Mouse (Mus musculus): ENCODE data around the gene Tas1r1.

The Tas1r1 gene

DNA sequence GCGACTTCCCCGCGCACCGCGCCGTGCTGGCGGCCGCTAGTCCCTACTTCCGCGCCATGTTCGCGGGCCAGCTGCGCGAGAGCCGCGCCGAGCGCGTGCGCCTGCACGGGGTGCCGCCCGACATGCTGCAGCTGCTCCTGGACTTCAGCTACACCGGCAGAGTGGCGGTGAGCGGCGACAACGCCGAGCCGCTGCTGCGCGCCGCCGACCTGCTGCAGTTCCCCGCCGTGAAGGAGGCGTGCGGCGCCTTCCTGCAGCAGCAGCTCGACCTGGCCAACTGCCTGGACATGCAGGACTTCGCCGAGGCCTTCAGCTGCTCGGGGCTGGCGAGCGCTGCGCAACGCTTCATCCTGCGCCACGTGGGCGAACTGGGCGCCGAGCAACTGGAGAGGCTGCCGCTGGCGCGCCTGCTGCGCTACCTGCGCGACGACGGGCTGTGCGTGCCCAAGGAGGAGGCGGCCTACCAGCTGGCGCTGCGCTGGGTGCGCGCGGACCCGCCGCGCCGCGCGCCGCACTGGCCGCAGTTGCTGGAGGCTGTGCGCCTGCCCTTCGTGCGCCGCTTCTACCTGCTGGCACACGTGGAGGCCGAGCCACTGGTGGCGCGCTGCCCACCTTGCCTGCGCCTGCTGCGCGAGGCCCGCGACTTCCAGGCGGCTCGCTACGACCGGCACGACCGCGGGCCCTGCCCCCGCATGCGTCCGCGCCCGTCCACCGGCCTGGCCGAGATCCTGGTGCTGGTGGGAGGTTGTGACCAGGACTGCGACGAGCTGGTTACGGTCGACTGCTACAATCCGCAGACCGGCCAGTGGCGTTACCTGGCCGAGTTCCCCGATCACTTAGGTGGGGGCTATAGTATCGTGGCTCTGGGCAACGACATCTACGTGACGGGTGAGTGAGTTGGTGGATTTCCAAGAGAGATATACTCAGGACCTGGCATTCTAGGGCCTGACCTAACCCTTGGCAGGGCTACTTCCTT lies 29.0 kb downstream of the Tas1r1 start:
- DNase-seq = peak; percentile 67 to 81

GRCm38 (mm10) chr4:152008622-152009075 lies 29.7 kb downstream of the Tas1r1 start, which contains the start of gene Klhl21:
Gene Klhl21, plus strand, starts transcription at chr4:152008803.
- peak; percentile 94 to 95 for DNase-seq

DNA sequence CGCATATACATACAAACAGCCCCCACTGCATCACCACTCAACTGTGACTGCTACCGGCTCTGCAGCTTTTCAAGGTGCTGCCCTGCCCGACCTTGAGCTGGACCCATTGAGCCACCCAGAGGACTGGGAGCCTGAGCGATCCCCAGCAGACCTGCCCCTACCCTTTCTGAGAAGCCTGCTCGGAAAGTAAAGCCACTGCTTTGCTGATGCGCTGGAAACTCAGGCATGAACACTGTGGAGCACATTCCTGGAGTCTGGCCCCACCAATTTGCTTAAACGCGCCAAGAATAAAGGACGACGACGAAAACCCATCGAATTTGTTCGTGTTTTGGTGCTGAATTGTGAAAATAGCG lies 30.2 kb downstream of the Tas1r1 start:
- DNase-seq = no peak

- peak in 1 of 2 experiments; percentile 26 for DNase-seq
Observed at GRCm38 (mm10) chr4:152007481-152008147, 30.8 kb downstream of the Tas1r1 start.

GRCm38 (mm10) chr4:152006812-152007211 lies 31.6 kb downstream of the Tas1r1 start:
- no peak for DNase-seq

GRCm38 (mm10) chr4:152006137-152006536 lies 32.2 kb downstream of the Tas1r1 start:
- peak in 1 of 2 experiments; percentile 37 for DNase-seq

- no peak for DNase-seq
Observed at GRCm38 (mm10) chr4:152002063-152002462, 36.3 kb downstream of the Tas1r1 start.

DNA sequence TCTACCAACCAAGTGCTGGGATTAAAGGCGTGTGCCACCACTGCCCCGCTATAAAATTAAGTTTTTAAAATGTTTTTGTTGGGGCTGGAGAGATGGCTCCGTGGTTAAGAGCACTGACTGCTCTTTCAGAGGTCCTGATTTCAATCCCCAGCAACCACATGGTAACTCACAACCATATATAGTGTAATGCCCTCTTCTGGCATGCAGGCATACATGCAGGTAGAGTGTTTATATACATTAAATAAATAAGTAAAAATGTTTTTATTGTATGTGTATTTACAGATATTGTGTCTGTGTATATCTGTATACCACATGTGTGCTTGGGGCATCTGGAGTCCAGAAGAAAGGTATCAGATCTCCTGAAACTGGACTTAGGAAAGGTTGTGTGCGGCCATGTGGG lies 37.0 kb downstream of the Tas1r1 start:
- DNase-seq = no peak

GRCm38 (mm10) chr4:152000906-152001305 lies 37.5 kb downstream of the Tas1r1 start:
- DNase-seq = no peak

GRCm38 (mm10) chr4:151999481-151999880 lies 38.9 kb downstream of the Tas1r1 start:
- DNase-seq = no peak

DNA sequence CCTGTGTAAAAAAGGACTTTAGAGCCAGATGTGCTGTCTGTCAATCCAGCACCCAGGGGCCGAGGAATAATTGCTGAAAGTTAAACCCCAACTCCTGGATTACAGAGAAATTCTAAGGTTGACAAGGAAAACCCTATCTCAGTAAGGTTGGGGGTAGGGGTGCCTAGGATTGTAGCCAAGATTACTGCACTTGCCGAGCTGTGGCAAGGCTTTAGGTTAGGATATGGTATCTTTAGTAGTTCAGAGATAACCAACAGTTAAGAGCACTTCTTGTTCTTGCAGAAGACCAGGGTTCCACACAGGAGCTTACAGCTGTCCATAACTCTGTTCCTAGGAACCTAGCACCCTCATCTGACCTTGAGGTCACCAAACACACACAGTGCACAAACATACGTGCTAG lies 40.7 kb downstream of the Tas1r1 start:
- DNase-seq = no peak

- no peak for DNase-seq
Observed at GRCm38 (mm10) chr4:151996951-151997222, 41.5 kb downstream of the Tas1r1 start.

- peak; percentile 98 to 100 for DNase-seq
Observed at GRCm38 (mm10) chr4:151996173-151996950, 42.0 kb downstream of the Tas1r1 start, which contains the start of gene Phf13. Gene Phf13, minus strand, starts transcription at chr4:151996258.

GRCm38 (mm10) chr4:151995371-151996172 lies 42.8 kb downstream of the Tas1r1 start:
- peak in 1 of 2 experiments; percentile 68 for DNase-seq

DNA sequence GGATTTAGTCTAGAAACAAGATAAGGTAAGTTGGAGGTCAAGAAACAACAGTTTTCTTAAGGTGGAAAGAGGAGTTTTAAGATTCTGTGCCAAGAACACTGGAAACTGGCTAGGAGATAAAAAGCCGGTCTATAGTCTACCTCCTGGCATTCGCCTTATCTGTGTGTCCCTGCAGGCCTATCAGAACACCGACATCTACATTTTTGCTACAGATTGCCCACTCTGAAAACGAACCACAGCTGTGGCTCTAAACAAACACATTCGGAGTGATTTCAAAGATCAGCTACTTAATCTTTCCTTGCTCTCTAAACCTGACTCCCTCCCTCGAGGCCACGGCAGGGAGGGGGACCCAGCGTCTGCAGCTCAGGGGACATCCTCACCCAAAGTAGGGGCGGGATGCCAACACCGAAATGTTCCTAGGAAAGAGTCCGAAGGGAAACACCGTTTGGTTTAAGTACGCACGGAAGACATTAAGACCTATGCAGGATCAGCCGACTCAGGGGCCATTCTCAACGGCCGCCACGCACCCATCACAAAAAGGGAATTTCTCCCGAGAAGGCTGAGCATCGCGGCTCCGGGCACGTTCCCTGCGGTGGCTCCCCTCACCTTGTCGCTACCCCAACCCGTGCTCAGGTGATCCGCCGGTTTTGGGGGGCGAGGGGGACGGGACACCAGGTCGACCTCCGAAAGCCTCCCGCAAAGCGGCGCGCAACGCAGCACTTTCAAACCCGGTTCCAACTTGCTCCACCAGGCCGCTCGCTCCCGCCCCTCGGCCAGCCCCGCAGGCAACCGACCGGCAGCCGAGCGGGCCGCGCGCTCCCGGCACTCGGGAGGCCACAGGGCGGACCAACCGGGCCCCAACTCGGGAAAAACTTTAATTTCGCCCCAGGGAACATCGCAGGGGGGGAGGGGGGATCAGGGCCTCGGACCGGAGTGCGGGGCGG lies 43.9 kb downstream of the Tas1r1 start:
- peak; percentile 51 to 62 for DNase-seq

GRCm38 (mm10) chr4:151993035-151993434 lies 45.3 kb downstream of the Tas1r1 start:
- no peak for DNase-seq

DNA sequence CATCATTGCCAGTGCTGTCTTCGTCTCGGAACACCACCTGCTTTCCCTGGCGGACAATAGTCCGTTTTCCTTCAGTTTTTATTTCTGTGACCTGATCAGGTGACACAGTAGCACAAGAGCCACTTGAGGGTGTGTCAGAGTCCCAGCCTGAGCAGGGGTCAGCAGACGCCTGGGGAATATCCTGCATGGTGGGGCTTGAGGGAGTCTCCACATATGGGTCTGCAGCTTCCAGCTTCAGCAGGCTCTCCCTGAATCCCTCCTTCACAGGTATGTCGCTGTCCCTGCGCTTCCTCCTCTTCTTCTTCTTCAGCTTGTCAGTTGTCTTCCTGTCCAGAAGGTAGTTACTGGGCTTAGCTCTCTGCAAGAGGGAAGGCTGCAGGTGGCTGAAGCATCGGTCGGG lies 46.3 kb downstream of the Tas1r1 start:
- DNase-seq = no peak

DNA sequence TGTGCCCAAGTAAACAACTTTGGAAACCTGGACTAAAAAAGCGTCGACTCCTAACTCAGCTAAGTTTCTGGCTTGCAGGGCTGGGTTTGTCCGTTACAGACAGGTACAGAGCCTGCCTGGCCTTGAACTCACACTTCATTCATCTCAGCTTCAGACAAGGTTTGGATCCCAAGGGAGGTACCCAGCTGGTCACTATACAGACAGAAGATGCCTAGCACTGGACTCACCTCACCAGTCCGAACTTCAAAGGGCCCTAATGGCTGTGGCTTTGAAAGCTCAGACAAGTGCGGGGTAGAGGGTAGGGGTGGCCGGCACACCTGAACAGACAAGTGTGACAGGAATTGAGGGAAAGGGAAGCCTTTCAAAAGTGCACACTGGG lies 49.3 kb downstream of the Tas1r1 start:
- no peak for DNase-seq

DNA sequence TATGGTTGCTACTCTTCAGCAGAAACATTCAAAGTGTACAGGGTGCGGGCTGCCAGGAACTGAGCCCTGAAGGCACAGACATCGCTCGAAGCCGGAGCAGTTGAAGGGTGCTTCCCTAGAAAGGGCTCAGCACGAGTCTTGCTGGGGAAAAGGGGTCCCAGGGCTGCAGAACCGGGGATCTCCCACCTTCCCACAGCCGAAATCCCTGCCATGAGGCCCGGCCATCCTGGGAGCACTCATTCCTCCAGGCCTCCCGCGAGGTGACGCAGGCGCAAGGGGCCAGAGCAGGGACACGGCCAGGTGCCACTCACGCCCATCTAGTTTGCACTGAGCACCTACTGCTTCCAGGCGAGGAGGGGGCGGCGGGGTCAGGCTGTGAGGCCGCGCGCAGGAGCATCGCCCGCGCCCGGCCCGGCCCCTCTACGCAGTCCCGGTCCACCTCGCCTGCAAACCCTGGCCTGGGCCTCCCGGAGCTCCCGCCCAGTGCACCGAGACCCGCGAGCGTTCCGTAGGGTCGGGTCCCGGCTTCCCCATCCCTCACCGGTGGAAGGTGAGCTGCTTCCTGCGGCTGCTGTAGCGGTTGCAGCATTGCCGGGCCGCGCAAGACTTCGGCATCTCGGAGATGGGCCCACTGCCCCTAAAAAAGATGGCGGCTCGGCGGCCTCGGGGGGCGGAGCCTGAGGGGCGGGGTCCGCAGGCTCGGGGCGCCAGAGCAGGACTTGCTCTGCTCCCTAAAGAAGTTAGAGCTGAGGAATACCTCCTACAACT lies 49.8 kb downstream of the Tas1r1 start, which contains the start of gene Thap3:
Gene Thap3, minus strand, starts transcription at position 656 of the 768 bp plus-strand sequence.
- peak; percentile 82 to 88 for DNase-seq

- no peak for DNase-seq
Observed at GRCm38 (mm10) chr4:151988014-151988341, 50.4 kb downstream of the Tas1r1 start.
